In the genomic region with DNA sequence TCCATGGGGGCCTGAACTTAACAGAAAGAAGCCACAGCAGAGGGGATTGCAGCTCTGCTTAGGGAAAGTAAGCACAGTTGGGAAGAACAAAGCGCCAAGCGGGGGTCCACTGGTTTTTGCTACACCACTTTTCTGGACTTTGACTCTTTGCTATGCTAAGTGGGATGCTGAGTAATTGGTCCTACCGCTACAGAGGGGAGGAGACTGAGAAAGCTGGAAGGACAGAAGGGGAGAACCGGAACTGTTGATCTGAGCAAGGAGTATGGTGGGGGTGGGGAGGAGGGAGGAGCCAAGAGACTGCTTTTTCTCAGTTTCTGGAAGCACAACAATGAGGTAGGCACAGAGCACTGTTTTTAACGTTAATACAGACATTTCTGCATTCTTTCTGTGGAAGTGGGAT, we compare ENCODE assay signal across 25 mouse cellular contexts.
DNase-seq lines count a peak whose midpoint lies in the region; ATAC-seq and TF ChIP-seq lines count a peak whose summit lies in the region.
"Had no signal": no experiment of that assay in that cellular context is flagged by ENCODE, and none has a peak within 500 bp of the region (broad histone marks: within the 10 kb centered on the region; RNA-seq: fewer than 3 reads in every experiment).

No protein-coding gene starts in this region.

- no peak overlapping the region for H3K4me3 ChIP-seq in forebrain, embryonic 10.5 days
- H3K4me3 ChIP-seq in forebrain, embryonic 14.5 days (ENCODE audit: low read depth, low read length), result no peak overlapping the region
- H3K4me3 ChIP-seq in ES-Bruce4 (ENCODE audit: low read depth, low read length), result no peak overlapping the region
- H3K4me3 ChIP-seq: embryonic facial prominence, embryonic 12.5 days; embryonic facial prominence, embryonic 15.5 days; forebrain, embryonic 12.5 days; heart, adult 2 months; heart, embryonic 10.5 days; heart, embryonic 13.5 days; hindbrain, embryonic 15.5 days had no signal

- TF ChIP-seq CTCF in ES-Bruce4 (IDR thresholded peaks at IDR 0.05; ENCODE audit: low read depth, low read length), result no peak

- peaks cover 23% of the 10 kb centered on the region for H3K4me1 ChIP-seq in forebrain, embryonic 10.5 days
- H3K4me1 ChIP-seq in forebrain, embryonic 14.5 days (ENCODE audit: control insufficient read depth, insufficient read depth, low read length), result no peaks in the 10 kb centered on the region
- no peaks in the 10 kb centered on the region for H3K4me1 ChIP-seq in ES-Bruce4 (ENCODE audit: control insufficient read depth, insufficient read depth, low read length)
- H3K4me1 ChIP-seq: embryonic facial prominence, embryonic 12.5 days; embryonic facial prominence, embryonic 15.5 days; heart, embryonic 10.5 days; heart, embryonic 13.5 days; hindbrain, embryonic 15.5 days had no signal

- H3K36me3 ChIP-seq in forebrain, embryonic 10.5 days (replicated peaks), result no peaks in the 10 kb centered on the region
- H3K36me3 ChIP-seq in forebrain, embryonic 14.5 days (ENCODE audit: control insufficient read depth, insufficient read depth, low read length), result no peaks in the 10 kb centered on the region
- no peaks in the 10 kb centered on the region for H3K36me3 ChIP-seq in ES-Bruce4 (ENCODE audit: control insufficient read depth, insufficient read depth, low read length, poor library complexity, severe bottlenecking)
- H3K36me3 ChIP-seq: embryonic facial prominence, embryonic 12.5 days; embryonic facial prominence, embryonic 15.5 days; forebrain, embryonic 12.5 days; heart, embryonic 10.5 days; heart, embryonic 13.5 days; hindbrain, embryonic 15.5 days had no signal

- no peaks in the 10 kb centered on the region for H3K9me3 ChIP-seq in forebrain, embryonic 10.5 days
- no peaks in the 10 kb centered on the region for H3K9me3 ChIP-seq in forebrain, embryonic 14.5 days (replicated peaks; ENCODE audit: control insufficient read depth, low read length)
- no peaks in the 10 kb centered on the region for H3K9me3 ChIP-seq in ES-Bruce4 (replicated peaks; ENCODE audit: control insufficient read depth, insufficient read depth, low read length, poor library complexity, severe bottlenecking)
- H3K9me3 ChIP-seq: embryonic facial prominence, embryonic 12.5 days; embryonic facial prominence, embryonic 15.5 days; forebrain, embryonic 12.5 days; heart, embryonic 10.5 days; heart, embryonic 13.5 days; hindbrain, embryonic 15.5 days had no signal

- TF ChIP-seq POLR2A in ES-Bruce4 (IDR thresholded peaks at IDR 0.05; ENCODE audit: insufficient read depth, low read length), result no peak

- intact Hi-C loops in left cerebral cortex, postnatal 10 days (cut with DNase I), result loop anchor here (10.0 kb wide), 1 partner anchor 113 kb away; no protein-coding TSS in a partner anchor

- no peak overlapping the region for H3K4me2 ChIP-seq in forebrain, embryonic 14.5 days (ENCODE audit: low read length)
- H3K4me2 ChIP-seq: embryonic facial prominence, embryonic 12.5 days; embryonic facial prominence, embryonic 15.5 days; forebrain, embryonic 12.5 days; heart, embryonic 13.5 days; hindbrain, embryonic 15.5 days had no signal

- H3K27ac ChIP-seq in forebrain, embryonic 10.5 days, result peak overlapping the region; percentile 72; the same call in 1 of the 2 replicates
- H3K27ac ChIP-seq in forebrain, embryonic 14.5 days (ENCODE audit: low read depth, low read length), result no peak overlapping the region
- H3K27ac ChIP-seq in ES-Bruce4 (ENCODE audit: insufficient read depth, low read length), result no peak overlapping the region
- H3K27ac ChIP-seq: embryonic facial prominence, embryonic 12.5 days; embryonic facial prominence, embryonic 15.5 days; forebrain, embryonic 12.5 days; heart, adult 2 months; heart, embryonic 10.5 days; heart, embryonic 13.5 days; hindbrain, embryonic 15.5 days had no signal

- 39% methylated on average over 5 of the region's 5 CpGs for WGBS in forebrain, embryonic 10.5 days
- 39% methylated on average over 5 of the region's 5 CpGs for WGBS in forebrain, embryonic 14.5 days

- no peak for ATAC-seq in forebrain, embryonic 14.5 days
- ATAC-seq: activated CD4-positive, CD25-positive, alpha-beta regulatory T cell, adult 4 months; forebrain, embryonic 16.5 days; intestine, postnatal 0 days had no signal

- DNase-seq in forebrain, embryonic 10.5 days (ENCODE audit: extremely low spot score, low spot score), result no peak
- DNase-seq in forebrain, embryonic 14.5 days (ENCODE audit: low spot score), result no peak
- peak; percentile 13 for DNase-seq in WW6 (ENCODE audit: low read depth, low spot score)
- no peak for DNase-seq in left cerebral cortex, postnatal 10 days (ENCODE audit: extremely low spot score in 1 of 2, low spot score in 2 of 2)
- DNase-seq in right cerebral cortex, postnatal 14 days, result no peak
- DNase-seq: adrenal gland, adult 8-10 months; adrenal gland, postnatal 25 days; cerebellum, adult 18-20 months; cerebellum, adult 9-11 months; cerebellum, postnatal 25 days; gastrocnemius, postnatal 10 days; gastrocnemius, postnatal 36 days; heart, adult 2 months; heart, postnatal 14 days; heart, postnatal 4 days had no signal

- TF ChIP-seq EP300 in ES-Bruce4 (IDR thresholded peaks at IDR 0.05; ENCODE audit: insufficient read depth, low read depth, low read length), result 0 out of 2 replicates have a peak, but pooled peaks have one; percentile 29

- no peak overlapping the region for H3K9ac ChIP-seq in forebrain, embryonic 14.5 days (ENCODE audit: low read length)
- no peak overlapping the region for H3K9ac ChIP-seq in ES-Bruce4 (ENCODE audit: low read depth, poor library complexity, severe bottlenecking)
- H3K9ac ChIP-seq: embryonic facial prominence, embryonic 12.5 days; embryonic facial prominence, embryonic 15.5 days; forebrain, embryonic 12.5 days; heart, embryonic 13.5 days; hindbrain, embryonic 15.5 days had no signal

- no peaks in the 10 kb centered on the region for H3K27me3 ChIP-seq in forebrain, embryonic 10.5 days (ENCODE audit: poor library complexity, severe bottlenecking)
- no peaks in the 10 kb centered on the region for H3K27me3 ChIP-seq in forebrain, embryonic 14.5 days (replicated peaks; ENCODE audit: control insufficient read depth, insufficient read depth, low read length)
- H3K27me3 ChIP-seq in ES-Bruce4 (ENCODE audit: control insufficient read depth, insufficient read depth, low read length, poor library complexity, severe bottlenecking), result no peaks in the 10 kb centered on the region; the same call in 1 of the 2 replicates
- H3K27me3 ChIP-seq: embryonic facial prominence, embryonic 12.5 days; embryonic facial prominence, embryonic 15.5 days; forebrain, embryonic 12.5 days; heart, embryonic 13.5 days; hindbrain, embryonic 15.5 days had no signal
